Mouse (Mus musculus) limb, embryonic 14.5 days (tissue): Measurements from ENCODE around the gene 2410131K14Rik. TPM values are rescaled to one million over a fixed set of nuclear protein-coding genes. Genes with fewer than 3 reads are reported as not detected.

Experiments
- ATAC-seq: fragments of 200-750 bp; cut with Nextera tagmentation; 2 replicates; pipeline ENCODE4 v1.8.0; 2017; ENCODE audit warnings: low read depth, moderate number of reproducible peaks, moderate TSS enrichment; ENCODE audit not compliant: low FRiP score
- DNase-seq: peaks from one replicate; pipeline ENCODE4 v3.0.0-alpha.2; 2015; ENCODE audit warnings: low spot score
- H3K27ac ChIP-seq: fragments of 300-500 bp; sonication (generic); replicated peaks from 2 replicates; pipeline ENCODE4 v1.5.1; 2014; ENCODE audit warnings: low read depth, mild to moderate bottlenecking, low read length, moderate library complexity, mixed read lengths
- H3K27me3 ChIP-seq: fragments of 300-500 bp; sonication (generic); 2 replicates; pipeline ENCODE4 v1.6.1; 2014; ENCODE audit warnings: low read length, mixed read lengths; ENCODE audit not compliant: control insufficient read depth, insufficient read depth
- H3K36me3 ChIP-seq: fragments of 300-500 bp; sonication (generic); 2 replicates; pipeline ENCODE4 v1.6.1; 2014; ENCODE audit warnings: mild to moderate bottlenecking, low read length, moderate library complexity, mixed read lengths; ENCODE audit not compliant: control insufficient read depth, insufficient read depth
- H3K4me1 ChIP-seq: fragments of 300-500 bp; sonication (generic); 2 replicates; pipeline ENCODE4 v1.6.1; 2014; ENCODE audit warnings: antibody characterized with exemption, low read length, mixed read lengths; ENCODE audit not compliant: control insufficient read depth, insufficient read depth
- H3K4me2 ChIP-seq: fragments of 300-500 bp; sonication (generic); replicated peaks from 2 replicates; pipeline ENCODE4 v1.6.1; 2014; ENCODE audit warnings: low read depth, mild to moderate bottlenecking, low read length, moderate library complexity; ENCODE audit not compliant: severe bottlenecking
- H3K4me3 ChIP-seq: fragments of 300-500 bp; sonication (generic); replicated peaks from 2 replicates; pipeline ENCODE4 v1.5.1; 2014; ENCODE audit warnings: low read length
- H3K9ac ChIP-seq: fragments of 300-500 bp; sonication (generic); 2 replicates; pipeline ENCODE4 v1.6.1; 2014; ENCODE audit warnings: mild to moderate bottlenecking, low read depth, low read length, moderate library complexity; ENCODE audit not compliant: severe bottlenecking
- H3K9me3 ChIP-seq: fragments of 300-500 bp; sonication (generic); 2 replicates; pipeline ENCODE4 v1.6.1; 2016; ENCODE audit warnings: low read length; ENCODE audit not compliant: control insufficient read depth
- POLR2A ChIP-seq: fragments of 200-500 bp; IDR thresholded peaks from 2 replicates; pipeline ENCODE4 v1.8.0; 2012; ENCODE audit warnings: inconsistent platforms, mild to moderate bottlenecking, moderate library complexity, borderline replicate concordance; ENCODE audit not compliant: insufficient read depth, insufficient read length; ENCODE audit errors: extremely low read depth
- WGBS: fragments of 180-500 bp; shearing (Covaris S2); extraction: QIAGEN DNeasy Blood & Tissue Kit; methylation state at CpG from one replicate; pipeline ENCODE4 v1.1.7; 2014; 5-methylcytosine and 5-hydroxymethylcytosine counted together
- polyA plus RNA-seq, 2 experiments: library from polyadenylated mRNA; depleted of rRNA in 1 of 2; stranded (reverse) in 1 of 2; unstranded in 1 of 2; fragments of >200 nt; fragmentation: Nextera tagmentation in 1 of 2; extraction: Ambion mirVana in 1 of 2; gene quantifications; 2 replicates each; pipeline versions ENCODE4 v1.2.1 to v1.2.3; 2012 to 2014

Gene 2410131K14Rik
- polyA plus RNA-seq, 2 experiments, result 10.4 to 13.8 TPM

DNA sequence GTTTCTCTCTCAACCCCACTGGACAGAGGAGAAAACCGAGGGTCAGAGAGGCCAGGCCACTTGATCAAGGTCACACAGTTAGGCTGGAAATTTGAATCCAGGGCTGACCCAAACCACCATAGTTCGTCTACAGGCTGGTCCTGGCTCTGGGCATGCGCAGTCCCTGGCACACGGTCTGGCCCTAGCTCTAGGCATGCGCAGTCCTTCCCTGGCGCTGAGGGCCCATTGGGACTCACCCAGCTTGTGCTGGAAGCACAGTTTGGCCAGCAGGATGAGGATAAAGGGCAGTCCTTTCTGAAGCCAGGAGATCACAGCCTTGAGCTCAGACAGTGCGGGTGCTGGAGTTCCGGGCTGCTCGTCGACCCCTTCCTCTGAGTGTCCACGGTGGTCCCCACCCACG lies 8.1 kb upstream of the 2410131K14Rik start:
- Histone ChIP-seq H3K27me3 (no peaks in the 10 kb centered on the region), H3K4me3 (no peak overlapping the region), H3K27ac (no peak overlapping the region), H3K4me2 (no peak overlapping the region), H3K9ac (no peak overlapping the region), H3K4me1 (no peaks in the 10 kb centered on the region), H3K36me3 (peaks cover 23% of the 10 kb centered on the region), H3K9me3 (no peaks in the 10 kb centered on the region)
- no peak for TF ChIP-seq POLR2A
- DNase-seq (no peak), ATAC-seq (no peak)
- WGBS, result 85% methylated on average over 12 of the region's 12 CpGs

DNA sequence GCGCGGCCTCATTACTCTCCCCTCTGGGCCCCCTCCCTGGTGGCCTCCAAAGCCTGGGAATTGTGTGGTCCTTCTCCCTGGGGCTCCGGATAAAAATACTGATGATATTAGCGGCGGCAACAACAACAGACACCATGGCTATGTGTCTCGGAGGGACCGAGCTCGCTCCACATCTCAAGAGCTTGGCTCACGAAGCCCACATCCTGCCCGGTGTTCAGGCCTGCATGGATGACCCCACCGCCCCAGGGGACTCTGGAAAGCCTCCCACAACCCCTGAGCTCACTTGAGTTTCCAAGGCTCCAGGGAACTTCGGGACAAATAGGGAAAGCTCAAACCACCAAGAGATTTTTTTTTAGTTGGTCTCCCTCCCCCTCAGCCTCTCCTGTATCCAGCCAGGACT lies 5.4 kb upstream of the 2410131K14Rik start:
- Histone ChIP-seq H3K9me3 (no peaks in the 10 kb centered on the region), H3K4me2 (no peak overlapping the region), H3K4me1 (peaks cover 4% of the 10 kb centered on the region; the same call in 1 of the 2 replicates), H3K4me3 (no peak overlapping the region), H3K27me3 (no peaks in the 10 kb centered on the region), H3K36me3 (peaks cover 20% of the 10 kb centered on the region), H3K9ac (no peak overlapping the region), H3K27ac (no peak overlapping the region)
- TF ChIP-seq POLR2A, result no peak
- no peak for ATAC-seq
- no peak for DNase-seq
- 86% methylated on average over 12 of the region's 12 CpGs for WGBS

DNA sequence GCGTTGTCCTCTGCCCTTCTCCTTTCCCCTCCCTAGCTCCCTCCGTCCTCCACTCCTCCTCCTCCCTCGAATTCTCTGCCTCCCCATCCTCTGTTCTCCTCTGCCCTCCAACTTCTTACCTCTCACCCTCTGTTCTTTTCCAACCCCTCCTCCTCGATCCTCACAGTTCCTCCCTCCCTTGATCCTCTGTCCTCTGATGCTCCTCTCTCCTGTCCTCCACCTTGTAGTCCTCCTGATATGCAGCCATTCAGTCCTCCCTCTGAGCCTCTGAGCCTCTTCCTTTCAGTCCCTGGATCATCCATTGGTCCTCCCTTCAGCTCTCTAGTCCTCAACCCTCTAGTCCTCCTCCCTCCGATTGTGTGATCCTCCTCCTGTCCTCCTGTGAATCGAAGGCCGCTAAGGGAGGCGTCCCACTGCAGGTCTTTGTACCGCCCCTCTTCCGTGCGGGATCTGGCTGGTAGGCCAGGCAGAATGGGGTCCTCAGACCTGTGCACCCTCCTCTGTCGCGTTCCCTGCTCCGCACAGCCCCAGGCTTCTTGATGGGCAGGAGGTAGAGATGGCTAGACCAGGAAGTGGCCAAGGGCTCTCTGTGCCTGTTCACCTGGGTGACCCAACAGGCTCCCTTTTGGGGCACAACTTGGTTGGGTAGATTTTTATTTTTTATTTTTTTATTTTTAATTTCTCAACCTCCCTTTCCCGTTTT lies 730 bp downstream of the 2410131K14Rik start:
- Histone ChIP-seq H3K9me3 (no peaks in the 10 kb centered on the region), H3K9ac (peak overlapping the region; percentile 66), H3K27me3 (no peaks in the 10 kb centered on the region), H3K36me3 (peaks cover 22% of the 10 kb centered on the region), H3K4me2 (peak overlapping the region; percentile 86), H3K4me3 (peak overlapping the region; percentile 65), H3K4me1 (peaks cover 16% of the 10 kb centered on the region), H3K27ac (peak overlapping the region; percentile 67; the same call in 1 of the 2 replicates)
- no peak for TF ChIP-seq POLR2A
- ATAC-seq, result 0 out of 2 replicates have a peak, but pooled peaks have one; percentile 1
- no peak for DNase-seq
- WGBS, result 7% methylated on average over 15 of the region's 15 CpGs

DNA sequence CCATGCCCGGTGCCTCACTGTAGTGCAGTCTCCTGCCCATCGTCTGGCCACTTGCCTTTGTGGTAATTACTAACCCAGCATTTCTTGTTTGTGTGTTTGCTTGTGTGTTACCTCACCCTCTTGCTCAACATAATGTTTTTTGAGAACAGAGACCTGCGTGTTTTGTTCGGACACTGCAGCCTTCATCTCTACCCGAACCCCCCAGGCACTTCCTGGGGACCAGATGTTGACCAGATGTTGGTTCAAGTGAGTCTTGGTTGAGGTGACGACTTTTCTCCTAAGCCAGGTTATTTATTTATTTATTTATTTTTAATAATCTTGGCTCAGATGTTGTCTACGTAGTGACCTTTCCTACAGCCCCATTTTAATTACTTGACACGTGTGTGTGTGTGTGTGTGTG lies 2.4 kb downstream of the 2410131K14Rik start:
- no peaks in the 10 kb centered on the region for H3K27me3 ChIP-seq
- peaks cover 16% of the 10 kb centered on the region for H3K4me1 ChIP-seq
- H3K4me3 ChIP-seq, result no peak overlapping the region
- H3K9me3 ChIP-seq, result no peaks in the 10 kb centered on the region
- TF ChIP-seq POLR2A, result no peak
- peaks cover 21% of the 10 kb centered on the region for H3K36me3 ChIP-seq
- 29% methylated on average over 8 of the region's 8 CpGs for WGBS
- no peak overlapping the region for H3K27ac ChIP-seq
- no peak overlapping the region for H3K9ac ChIP-seq
- no peak overlapping the region for H3K4me2 ChIP-seq
- ATAC-seq (no peak), DNase-seq (no peak)

DNA sequence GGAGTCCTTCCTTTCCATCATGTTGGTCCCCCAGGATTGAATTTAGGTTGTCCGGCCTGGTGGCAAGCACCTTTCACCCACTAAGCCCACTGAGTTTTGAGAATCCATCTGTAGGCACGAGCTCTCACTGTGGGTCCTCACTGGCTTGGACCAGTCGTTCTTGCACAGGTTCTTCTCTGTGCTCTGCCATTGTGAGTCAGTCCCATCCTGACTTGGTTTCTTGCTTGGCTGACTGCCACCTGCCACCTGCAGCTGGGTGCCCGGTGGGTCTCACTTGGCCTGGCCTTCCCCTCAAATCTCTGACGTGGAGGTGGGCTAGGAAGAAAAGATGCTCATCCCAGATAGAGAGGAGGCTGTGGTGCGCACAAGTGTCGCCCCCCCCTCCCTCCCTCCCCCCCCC lies 6.0 kb downstream of the 2410131K14Rik start:
- DNase-seq (no peak), ATAC-seq (no peak)
- no peak overlapping the region for H3K4me2 ChIP-seq
- peaks cover 22% of the 10 kb centered on the region for H3K36me3 ChIP-seq
- H3K9ac ChIP-seq, result no peak overlapping the region
- H3K4me1 ChIP-seq, result peaks cover 9% of the 10 kb centered on the region
- no peaks in the 10 kb centered on the region for H3K27me3 ChIP-seq
- 88% methylated on average over 6 of the region's 7 CpGs for WGBS
- no peak overlapping the region for H3K4me3 ChIP-seq
- H3K9me3 ChIP-seq, result no peaks in the 10 kb centered on the region
- no peak overlapping the region for H3K27ac ChIP-seq
- no peak for TF ChIP-seq POLR2A
